Mouse (Mus musculus): Measurements from ENCODE around the gene A630076J17Rik. TPM values are rescaled to one million over a fixed set of nuclear protein-coding genes. Genes with fewer than 3 reads are reported as not detected.

A630076J17Rik gene
- total RNA-seq (2021) = not detected
- long read RNA-seq, experiment 1 = 0 reads
- long read RNA-seq, experiment 2 = 0 reads

DNA sequence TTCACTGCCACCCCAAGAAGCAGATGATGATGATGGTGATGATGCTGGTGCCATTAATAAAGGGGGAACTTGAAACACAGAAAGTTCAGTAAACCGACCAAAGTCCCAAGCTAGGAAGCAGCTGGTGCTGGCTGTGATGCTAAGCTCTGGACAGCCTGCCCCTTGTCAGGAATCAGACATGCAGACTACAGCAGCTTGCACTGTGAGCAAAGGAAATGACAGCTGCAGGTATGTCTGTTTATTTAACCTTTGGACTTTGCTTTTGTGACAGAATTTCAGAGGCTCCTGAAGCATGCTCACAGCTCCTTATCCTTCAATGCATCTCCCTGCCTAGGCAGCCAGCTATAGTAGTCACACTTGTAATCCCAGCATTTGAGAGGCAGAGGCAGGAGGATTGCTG, at the start of gene A630076J17Rik:
A630076J17Rik (plus strand) TSS at position 88 of the 400 bp plus-strand sequence.
- no peak for DNase-seq (ENCODE audit: low spot score in 2 of 2)

DNA sequence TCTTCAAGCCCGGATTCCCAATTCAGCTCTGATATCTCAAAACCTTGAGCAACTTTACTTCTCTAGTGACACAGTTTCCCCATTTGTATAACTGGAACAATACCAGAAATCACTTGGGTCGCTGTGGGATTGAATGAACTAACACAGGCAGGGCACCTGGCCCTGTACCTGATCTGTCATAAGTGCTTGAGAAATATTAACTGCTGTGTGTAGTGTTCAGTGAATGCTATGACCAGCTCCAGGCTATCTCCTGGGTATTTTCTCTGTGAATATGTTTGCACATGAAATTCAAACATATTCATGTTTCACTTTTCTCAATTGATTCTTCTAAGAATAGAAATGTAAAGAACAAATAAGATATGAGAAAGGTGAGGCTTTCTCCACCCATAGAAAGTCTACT, 49.6 kb upstream of the A630076J17Rik start:
- DNase-seq (ENCODE audit: low spot score in 2 of 2) = no peak

DNA sequence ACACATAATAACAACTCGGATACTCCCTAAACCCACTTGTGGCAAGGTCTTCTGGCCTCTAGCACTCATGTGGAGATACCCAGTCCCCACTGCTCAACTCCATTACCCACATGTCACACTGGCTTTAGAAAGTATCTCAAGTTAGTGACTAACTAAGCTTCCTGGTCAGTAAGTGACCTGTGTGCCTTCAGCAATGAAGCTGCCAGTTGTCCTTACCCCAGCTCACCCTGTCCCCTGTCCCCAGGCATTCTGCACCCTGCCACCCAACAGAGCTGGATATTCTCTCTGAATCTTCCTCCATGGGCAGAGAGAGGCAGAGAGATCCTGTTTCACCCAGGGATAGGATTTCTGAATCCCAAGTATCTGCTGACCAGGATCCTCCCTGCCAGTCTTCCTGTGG, 47.7 kb upstream of the A630076J17Rik start, which contains the start of gene Kcna10:
Kcna10 (plus strand) TSS at position 301 of the 400 bp plus-strand sequence.
- DNase-seq (ENCODE audit: low spot score in 2 of 2) = no peak

DNA sequence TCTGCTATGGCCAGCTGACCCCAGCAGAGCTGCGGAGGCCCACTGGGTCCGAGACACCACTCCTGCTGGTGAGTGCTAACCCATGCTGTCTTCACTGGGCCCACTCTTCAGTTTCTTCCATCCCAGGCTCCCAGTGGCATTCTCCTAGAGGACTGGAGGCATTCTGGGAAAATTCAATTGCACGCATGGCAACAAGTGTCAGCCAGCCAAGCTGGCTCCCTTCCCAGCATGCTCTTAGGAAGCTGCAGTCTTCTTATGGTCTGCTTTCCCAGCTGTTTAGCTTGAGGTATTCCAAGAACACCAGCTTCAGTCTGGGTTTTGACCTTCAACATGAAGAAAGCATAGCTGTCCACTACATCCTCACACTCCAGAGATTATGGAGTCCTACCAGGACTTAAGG, 47.2 kb upstream of the A630076J17Rik start:
- DNase-seq (ENCODE audit: low spot score in 2 of 2) = no peak

DNA sequence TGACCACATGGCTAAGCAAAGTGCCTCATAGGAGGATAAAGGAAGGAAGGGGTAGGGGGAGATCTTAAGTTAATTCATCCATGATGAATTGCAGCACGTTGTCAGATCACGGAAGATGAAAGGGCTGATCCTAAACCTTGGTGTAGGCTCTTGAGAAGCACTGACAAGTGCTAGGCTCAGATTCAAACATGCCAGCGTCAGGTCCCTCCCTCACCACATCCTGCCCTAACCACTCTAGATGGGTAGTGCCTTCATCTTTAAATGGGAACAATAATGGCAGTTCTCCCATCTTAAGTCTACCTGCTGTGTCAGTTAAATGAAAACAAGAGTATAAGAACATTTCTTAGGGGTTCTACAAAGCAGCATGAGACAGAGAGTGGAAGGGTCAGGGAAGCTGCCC, 44.8 kb upstream of the A630076J17Rik start:
- DNase-seq (ENCODE audit: low spot score in 2 of 2) = no peak

DNA sequence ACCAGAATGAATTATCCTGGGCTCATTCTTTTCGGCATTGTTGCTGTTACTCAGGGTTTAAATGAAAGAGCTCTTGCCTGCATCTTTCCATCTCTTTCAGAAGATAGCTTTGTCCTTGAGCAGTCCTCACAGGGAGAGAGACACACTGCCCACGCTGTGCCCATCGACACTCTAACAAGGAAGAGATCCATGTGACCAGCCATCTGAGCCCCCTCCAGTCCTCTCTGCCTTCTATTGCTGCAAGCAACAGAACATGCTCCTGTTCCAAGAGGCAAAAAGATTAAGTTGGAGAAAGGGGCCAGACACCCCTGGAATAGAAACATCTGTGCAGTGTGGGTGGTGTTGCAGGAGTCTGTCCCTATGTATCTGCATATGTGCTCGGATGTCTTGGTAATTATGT, 43.4 kb upstream of the A630076J17Rik start:
- no peak for DNase-seq (ENCODE audit: low spot score in 2 of 2)

DNA sequence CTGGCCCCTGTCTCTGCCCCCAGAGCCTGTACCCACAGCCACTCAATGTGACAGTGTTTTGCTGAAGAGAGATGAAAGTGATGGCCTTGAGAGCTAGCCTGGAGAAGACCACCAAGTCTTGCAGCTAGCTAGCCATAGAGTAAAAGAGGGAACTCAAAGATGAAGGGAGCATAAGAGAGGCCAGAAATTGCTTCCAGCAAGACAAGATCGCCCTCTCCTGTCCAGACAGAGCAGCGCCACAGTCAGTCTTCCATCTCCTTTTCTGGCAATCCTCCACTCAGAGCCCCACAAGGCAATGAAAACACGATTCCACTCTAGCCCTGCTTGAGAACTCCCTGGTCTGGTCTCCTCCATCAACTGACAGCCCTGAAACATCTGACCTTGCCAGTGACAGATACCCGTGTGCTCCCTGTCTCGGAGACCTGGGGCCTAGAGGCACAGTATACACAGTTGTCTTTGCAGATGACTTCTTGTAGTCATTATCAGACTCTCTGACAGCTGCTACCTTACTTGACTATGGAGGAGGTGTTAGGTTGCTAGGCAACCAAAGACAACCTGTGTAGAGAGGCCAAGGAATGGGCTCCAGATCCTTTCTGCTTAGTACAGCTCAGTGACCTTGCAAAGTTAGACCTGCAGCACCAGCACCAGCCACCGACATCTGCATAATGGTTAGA, 42.1 kb upstream of the A630076J17Rik start:
- no peak for DNase-seq (ENCODE audit: low spot score in 2 of 2)

DNA sequence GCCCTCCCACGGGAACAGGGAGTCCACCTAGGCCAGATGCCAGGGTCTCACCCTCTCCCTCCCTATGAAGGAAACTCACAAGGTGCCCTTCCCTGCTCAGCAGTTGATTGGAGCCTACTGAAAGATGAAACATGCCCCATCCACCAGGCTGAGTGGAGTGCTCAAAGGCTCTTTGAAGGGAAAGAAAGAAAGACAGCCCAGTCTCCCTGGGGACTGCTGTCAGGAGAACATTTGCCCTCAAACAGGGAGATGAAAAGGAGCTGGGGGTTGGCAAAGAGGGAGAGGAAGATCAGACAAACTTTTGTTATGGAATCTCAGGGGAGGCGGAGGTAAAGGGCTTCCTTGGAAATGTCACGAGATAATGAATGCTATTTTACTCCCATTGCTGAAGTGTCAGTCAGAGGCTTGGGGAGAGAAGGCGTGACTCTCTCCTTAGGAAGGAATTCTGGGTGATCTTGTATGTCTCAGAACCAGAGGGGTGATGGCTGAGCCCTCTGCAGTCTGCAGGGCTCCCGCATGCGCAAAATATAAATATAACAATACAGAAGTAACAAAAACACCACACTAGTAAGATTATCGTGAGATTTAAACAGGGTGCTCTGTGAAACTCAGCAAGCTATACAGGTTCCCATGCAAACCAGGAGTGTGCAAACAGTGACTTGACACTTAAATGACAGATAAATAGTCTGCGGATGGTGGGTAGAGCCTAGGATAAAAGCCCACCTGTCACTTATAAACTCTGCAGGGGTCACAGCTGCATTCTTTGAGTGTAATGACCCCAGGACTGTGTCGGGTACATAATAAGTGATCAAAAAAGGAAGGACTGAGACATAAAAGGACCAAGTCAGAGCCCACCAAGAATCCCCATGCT, 28.9 kb upstream of the A630076J17Rik start:
- DNase-seq (ENCODE audit: low spot score in 2 of 2) = no peak

DNA sequence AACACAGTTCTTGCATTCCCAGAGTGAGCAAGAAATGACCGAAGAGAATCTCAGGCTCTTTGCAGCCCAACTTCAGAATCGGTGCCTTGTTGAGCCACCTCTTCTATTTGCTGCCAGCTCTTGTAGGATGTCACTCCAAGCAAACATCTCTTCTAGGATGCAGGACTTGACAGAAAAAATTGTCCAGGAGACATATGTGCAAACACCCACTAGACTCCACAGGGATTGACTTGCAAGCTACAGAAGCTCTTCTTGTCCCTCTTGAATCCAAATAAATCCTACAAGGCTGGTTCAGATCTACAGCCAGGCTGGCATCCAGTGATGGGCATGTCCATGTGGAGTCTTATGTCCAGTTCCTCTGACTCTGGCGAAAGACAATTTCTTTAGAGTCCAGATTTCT, 26.0 kb upstream of the A630076J17Rik start:
- DNase-seq (ENCODE audit: low spot score in 2 of 2) = no peak

DNA sequence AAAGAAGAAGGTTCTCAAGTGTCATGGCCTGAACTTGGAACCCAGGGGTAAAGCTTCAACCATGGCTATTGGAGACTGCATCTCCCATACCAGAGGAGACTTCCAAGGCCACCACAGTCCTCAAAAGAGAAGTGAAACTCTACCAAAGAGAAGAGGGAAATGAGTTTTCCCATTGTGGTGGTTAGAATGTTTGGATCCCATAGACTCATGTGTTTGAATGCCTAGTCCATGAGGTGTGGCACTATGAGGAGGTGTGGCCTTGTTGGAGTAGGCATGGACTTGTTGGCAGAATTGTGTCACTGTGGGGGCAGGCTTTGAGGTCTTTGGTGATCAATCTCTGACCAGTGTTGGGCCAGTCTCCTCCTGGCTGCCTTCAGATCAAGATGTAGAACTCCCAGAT, 25.2 kb upstream of the A630076J17Rik start:
- no peak for DNase-seq (ENCODE audit: low spot score in 2 of 2)

DNA sequence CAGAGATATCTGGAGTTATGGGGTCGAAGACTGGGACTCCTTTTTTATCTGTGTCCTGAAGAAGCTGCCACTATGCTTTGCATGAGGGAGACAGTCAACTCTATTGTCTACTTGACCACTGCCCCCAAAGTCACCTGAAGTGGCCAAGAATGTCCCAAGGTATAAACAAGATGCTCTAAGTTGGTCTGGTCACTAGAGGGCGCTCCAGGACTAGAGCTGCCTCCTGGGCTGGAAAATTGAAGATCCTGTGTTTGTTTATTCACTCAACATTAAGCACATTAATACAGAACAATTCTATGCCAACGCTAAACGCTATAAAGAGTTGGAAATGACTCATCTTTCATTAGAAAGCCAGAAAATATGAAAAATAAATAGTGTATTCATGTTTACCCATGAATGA, 24.4 kb upstream of the A630076J17Rik start:
- peak; percentile 69 to 73 for DNase-seq (ENCODE audit: low spot score in 2 of 2)

DNA sequence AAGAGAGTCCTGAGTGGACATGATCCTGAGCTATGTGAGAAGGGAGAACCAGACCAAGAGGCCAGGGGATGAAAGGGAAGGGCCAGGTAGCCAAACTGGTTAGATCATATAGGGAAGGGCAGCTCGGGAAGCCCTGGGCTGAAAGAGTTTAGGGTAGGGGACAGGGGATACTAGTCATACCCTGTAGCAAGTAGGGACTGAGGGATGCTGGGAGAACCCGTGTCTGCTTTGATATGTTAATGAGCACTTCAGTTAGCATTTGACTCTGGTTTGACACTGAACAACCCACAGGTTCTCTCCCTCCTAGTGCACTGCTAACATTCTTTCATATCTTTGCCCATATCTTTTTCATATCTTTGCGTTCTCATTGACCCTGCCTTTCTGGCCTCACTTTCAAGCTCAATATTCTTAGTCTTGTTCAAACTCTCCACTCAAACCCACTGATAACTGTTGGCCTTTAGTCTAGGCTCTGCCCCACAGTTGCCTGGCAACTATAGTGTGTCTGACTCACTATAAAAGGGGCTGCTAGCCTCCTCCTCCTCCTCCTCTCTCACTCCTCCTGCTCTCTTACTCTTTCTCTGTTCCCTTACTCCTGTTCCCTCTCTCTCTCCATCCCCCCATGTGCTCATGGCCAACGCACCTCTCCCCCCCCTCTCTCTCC, 23.8 kb upstream of the A630076J17Rik start:
- DNase-seq (ENCODE audit: low spot score in 2 of 2) = no peak

DNA sequence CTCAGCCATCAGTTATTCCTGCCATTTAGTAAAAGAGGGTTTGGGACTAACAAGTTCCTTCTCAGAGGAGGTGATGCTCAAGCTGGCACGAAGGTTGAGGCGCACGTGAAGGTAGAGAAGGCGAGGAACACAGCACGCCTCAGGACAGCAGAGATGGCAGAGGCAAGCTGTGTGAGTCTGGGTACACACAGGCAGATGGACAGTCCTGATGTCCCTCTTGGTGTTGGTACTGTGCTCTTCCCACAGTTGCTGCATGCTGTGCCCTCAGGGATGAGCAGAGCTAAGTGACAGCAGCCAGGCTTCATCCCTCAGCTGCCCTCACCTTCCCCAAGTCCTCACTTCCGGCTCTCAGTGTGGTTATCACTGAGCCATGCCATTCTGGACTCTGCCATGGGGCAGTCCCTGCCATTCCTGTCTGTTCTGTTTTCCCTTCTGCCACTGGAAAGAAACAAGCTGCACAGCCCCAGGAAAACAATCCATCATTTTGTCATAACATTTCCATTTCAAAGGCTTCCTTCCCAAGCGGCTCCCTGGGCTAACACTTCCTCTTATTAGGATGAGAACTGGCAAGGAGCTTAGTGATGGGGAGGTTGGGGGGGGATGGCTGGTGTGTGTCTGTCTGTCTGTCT, 22.7 kb upstream of the A630076J17Rik start:
- no peak for DNase-seq (ENCODE audit: low spot score in 2 of 2)

DNA sequence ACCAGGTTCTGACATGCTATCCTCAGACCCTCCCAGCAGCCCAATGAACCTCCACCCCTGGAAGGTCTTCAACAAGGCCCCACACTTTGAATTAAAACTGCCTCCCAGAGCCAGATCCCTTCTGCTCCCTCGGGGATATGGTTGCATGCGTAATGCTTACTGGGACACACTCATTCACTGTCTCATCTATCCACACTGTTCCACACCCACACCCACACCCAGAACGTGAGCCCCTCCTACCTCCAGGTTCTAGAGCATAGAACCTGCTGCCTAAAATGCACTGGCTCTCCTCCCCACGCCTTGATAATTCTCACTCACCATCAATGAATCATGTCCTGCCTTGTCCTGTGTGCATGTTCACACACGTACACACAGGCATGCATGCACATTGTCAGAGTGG, 15.8 kb upstream of the A630076J17Rik start:
- DNase-seq (ENCODE audit: low spot score in 2 of 2) = no peak

DNA sequence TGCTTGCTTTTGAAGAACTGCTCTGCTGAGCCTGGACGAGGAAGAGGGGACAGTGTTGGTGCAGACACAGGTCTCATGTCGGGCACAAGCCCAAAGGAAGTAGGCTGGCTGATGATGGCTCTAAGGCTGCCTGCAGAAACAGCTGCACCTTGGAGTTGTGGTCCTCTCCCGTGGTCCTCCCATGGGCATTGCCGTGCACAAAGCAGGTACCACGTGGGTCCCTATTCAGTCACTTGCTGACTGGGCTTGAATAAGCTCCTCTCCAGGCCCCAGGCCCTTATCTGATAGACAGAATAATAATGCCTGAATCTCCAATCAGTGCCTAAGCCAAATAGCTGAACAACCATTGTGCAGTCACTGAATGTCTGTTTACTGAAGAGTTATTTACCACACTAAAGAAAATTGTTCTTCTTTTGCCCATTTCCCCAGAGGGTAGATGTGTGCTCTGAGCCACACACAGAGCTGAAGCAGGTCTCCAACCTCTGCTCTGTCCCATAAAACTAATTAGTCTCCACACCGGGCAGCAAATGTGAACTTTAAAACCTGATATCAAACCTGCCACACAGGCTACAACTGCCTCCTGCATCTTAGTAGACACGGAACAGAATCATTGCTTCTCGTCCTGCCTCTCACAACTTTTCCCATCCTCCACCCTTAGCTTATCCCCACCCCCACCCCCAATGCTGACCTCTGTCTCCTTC, 13.9 kb upstream of the A630076J17Rik start:
- DNase-seq (ENCODE audit: low spot score in 2 of 2) = no peak

DNA sequence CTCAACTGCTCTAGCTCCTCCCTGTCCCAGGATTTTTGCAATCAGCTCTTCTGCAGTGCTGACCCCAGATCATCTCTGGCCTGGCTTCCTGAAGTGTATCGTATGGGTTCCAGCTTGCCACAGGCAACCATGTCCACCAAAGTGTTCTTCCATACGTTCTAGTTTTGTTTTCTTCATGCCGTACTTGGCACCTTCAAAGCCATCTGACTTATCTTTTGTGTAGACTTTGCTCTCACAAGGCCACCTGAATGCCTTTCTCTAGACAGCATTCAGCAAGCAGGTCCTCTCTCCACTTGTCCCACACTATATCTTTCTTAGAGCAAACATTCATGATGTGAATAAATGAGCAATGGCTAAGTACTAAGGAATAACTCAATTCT, 13.3 kb upstream of the A630076J17Rik start:
- no peak for DNase-seq (ENCODE audit: low spot score in 2 of 2)

DNA sequence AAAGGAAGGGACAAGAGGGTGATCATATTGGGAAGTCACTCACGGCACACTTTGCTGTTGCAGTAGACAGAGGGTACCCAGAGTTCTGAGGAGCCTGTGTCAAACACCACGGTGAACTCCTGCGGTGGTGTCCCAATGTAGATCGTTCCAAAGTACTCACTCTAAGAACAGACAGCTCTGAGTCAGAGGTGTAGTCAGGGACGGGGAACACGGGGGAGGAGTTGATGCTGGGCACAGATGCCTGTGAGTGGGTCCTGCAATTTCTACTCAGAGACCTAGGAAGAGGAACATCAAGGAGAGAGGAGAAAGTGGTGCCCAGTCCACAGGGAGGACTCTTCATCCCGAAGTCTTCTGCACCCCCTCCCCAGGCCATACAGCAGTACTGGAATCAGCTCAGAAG, 11.8 kb upstream of the A630076J17Rik start:
- DNase-seq (ENCODE audit: low spot score in 2 of 2) = no peak

DNA sequence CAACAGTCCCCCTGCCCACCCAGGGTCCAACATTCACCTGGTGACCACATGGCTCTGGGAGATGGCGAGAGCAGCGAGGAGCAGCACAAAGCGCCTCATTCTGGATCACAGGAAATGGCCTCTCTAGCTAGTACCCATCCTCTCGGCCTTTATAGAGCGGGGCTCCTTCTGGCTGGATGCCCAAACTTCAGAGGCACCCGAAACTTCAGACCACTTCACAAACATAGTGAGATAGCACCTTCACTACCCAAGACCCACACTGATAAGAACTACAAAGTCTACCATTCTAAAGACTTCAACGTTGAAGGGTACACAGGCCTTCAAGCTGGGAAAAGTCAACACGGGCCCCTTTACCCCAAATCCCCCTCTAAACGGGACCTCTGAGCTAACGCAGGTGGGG, 8.8 kb upstream of the A630076J17Rik start, which contains the start of gene Cym:
Cym (minus strand) TSS at position 125 of the 400 bp plus-strand sequence.
- DNase-seq (ENCODE audit: low spot score in 2 of 2) = no peak

DNA sequence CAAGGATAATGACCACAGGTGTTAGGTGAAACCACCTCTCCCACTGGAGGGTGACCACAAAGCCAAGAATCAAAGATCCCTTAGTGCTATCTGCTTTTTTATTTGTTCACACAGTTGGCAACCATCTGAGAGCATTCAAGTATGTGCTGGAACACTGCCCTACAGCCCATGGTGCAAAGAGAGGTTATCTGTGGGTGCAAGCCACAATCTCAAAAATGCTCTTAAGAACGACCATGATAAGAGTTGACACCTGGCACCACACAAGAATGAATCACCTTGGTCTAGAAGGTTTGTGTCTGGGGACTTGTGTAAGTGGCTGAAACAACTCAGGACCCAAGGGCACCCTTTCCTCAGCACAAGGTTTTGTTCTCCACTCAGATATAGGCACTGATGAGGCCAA, 7.2 kb upstream of the A630076J17Rik start:
- no peak for DNase-seq (ENCODE audit: low spot score in 2 of 2)

DNA sequence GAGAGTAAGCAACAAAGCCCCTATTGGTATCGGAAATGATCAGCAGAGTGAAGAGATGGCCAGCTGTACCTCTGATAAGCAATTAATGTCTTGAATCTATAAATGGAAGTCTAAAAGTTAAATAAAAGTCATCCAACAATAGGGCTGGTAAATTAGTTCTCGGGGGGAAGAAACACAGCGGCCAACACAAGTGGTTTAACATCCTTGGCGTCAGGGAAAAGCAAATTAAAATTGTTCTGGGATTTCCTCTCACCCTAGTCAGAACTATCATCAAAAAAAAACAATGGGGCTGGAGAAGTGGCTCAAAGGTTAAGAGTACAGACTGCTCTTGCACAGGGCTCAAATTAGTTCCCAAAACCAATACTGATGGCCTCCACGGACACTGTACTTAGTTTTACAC, 4.6 kb upstream of the A630076J17Rik start:
- no peak for DNase-seq (ENCODE audit: low spot score in 2 of 2)

DNA sequence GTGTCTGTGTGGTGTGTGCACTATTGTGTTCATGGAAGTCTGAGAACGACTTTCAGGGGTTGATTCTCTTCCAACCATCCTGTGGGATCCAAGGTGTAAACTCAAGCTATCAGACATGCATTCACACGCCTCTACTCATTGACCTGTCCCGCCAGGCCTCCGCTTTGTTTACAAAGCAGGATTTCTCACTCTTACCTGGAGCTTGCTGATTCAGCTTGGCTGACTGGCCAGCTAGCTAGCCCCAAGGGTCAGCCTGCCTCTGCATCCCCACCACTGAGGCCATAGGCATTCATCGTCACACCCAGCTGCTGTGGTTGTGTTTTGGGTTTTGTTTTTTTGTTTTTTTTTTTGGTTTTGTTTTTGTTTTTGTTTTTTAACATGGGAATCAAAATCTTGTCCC, 1.2 kb upstream of the A630076J17Rik start:
- DNase-seq (ENCODE audit: low spot score in 2 of 2) = no peak
